Mouse (Mus musculus) neural tube, embryonic 14.5 days (tissue): ENCODE data around the gene Mitf. TPM values are rescaled to one million over a fixed set of nuclear protein-coding genes. Genes with fewer than 3 reads are reported as not detected.

Experiments
- ATAC-seq: fragments of 200-750 bp; cut with Nextera tagmentation; 2 replicates; pipeline ENCODE4 v1.8.0; 2017; ENCODE audit warnings: low read depth, mild to moderate bottlenecking, moderate TSS enrichment, moderate library complexity
- H3K27ac ChIP-seq: fragments of 300-500 bp; sonication (generic); 2 replicates; pipeline ENCODE4 v1.5.1; 2014; ENCODE audit warnings: low read depth, mild to moderate bottlenecking, control low read depth, low read length, moderate library complexity, mixed read lengths
- H3K27me3 ChIP-seq: fragments of 300-500 bp; sonication (generic); 2 replicates; pipeline ENCODE4 v1.6.1; 2014; ENCODE audit warnings: low read length; ENCODE audit not compliant: control insufficient read depth, insufficient read depth
- H3K36me3 ChIP-seq: fragments of 300-500 bp; sonication (generic); 2 replicates; pipeline ENCODE4 v1.6.1; 2014; ENCODE audit warnings: low read length, mixed read lengths; ENCODE audit not compliant: control insufficient read depth, insufficient read depth
- H3K4me1 ChIP-seq: fragments of 300-500 bp; sonication (generic); 2 replicates; pipeline ENCODE4 v1.6.1; 2014; ENCODE audit warnings: low read length; ENCODE audit not compliant: control insufficient read depth, insufficient read depth
- H3K4me2 ChIP-seq: fragments of 300-500 bp; sonication (generic); 2 replicates; pipeline ENCODE4 v1.6.1; 2014; ENCODE audit warnings: mild to moderate bottlenecking, low read depth, low read length, control low read depth
- H3K4me3 ChIP-seq: fragments of 300-500 bp; sonication (generic); 2 replicates; pipeline ENCODE4 v1.5.1; 2014; ENCODE audit warnings: low read depth, low read length, control low read depth, mixed read lengths
- H3K9ac ChIP-seq: fragments of 300-500 bp; sonication (generic); replicated peaks from 2 replicates; pipeline ENCODE4 v1.6.1; 2014; ENCODE audit warnings: low read depth, mild to moderate bottlenecking, control low read depth, low read length, mixed read lengths
- H3K9me3 ChIP-seq: fragments of 300-500 bp; sonication (generic); 2 replicates; pipeline ENCODE4 v1.6.1; 2016; ENCODE audit warnings: low read length; ENCODE audit not compliant: control insufficient read depth
- WGBS: fragments of 180-500 bp; shearing (Covaris S2); extraction: QIAGEN DNeasy Blood & Tissue Kit; methylation state at CpG from one replicate; pipeline ENCODE4 v1.1.7; 2014; 5-methylcytosine and 5-hydroxymethylcytosine counted together
- polyA plus RNA-seq: library from polyadenylated mRNA; unstranded; fragments of >200 nt; fragmentation: Nextera tagmentation; extraction: Ambion mirVana; gene quantifications from 2 replicates; pipeline ENCODE4 v1.2.1, GENCODE M21; 2014

Mitf gene
- polyA plus RNA-seq, 1 experiment from 2014 or later = 1.6 TPM

DNA sequence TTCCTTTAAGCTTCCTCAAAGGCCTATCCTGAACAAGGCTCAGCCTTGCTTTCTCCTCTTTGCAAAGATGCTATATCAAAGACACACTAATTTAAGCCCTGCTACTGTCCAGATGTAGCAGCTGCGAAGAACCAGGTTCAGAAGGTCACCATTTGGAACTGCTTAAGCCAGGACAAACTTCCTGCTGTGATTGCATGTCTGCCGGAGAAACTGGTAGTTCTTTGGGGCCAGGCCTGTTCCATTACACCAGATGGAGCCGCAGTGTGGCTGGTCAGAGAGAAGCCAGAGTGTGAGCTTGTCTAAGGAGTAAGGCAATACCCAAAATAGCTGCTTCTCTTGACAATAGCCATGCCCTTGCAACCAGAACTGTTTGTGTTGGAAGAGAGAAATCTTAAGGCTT is 75.1 kb downstream of the Mitf start:
- H3K4me1 ChIP-seq = no peaks in the 10 kb centered on the region
- H3K9ac ChIP-seq = no peak overlapping the region
- no peaks in the 10 kb centered on the region for H3K36me3 ChIP-seq
- H3K27me3 ChIP-seq = no peaks in the 10 kb centered on the region
- no peak for ATAC-seq
- no peaks in the 10 kb centered on the region for H3K9me3 ChIP-seq
- H3K27ac ChIP-seq = no peak overlapping the region
- no peak overlapping the region for H3K4me2 ChIP-seq
- no peak overlapping the region for H3K4me3 ChIP-seq
- WGBS = 40% methylated on average over 3 of the region's 3 CpGs

DNA sequence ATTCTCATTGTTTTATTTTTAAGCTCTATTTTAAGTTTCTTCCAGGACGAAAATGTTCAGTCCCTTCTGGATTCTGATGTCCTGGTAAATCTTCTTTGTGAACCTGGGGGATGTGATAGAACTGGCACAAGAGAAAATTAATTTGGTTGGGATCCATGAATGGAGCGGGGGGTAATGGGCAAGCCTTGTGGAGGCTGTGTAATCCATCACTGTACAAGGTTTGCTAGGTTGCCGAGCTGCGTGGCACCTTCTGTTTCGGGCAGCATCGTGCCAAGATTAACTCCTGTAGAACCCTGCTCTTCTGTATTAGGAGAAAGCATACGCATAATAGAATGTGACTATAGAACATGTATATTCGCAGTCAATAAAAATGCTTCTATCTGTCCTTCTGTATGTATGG is 76.1 kb downstream of the Mitf start:
- H3K36me3 ChIP-seq = no peaks in the 10 kb centered on the region
- no peaks in the 10 kb centered on the region for H3K4me1 ChIP-seq
- no peaks in the 10 kb centered on the region for H3K27me3 ChIP-seq
- WGBS = 58% methylated on average over 8 of the region's 8 CpGs
- H3K9me3 ChIP-seq = no peaks in the 10 kb centered on the region
- no peak overlapping the region for H3K9ac ChIP-seq
- H3K4me2 ChIP-seq = no peak overlapping the region
- H3K4me3 ChIP-seq = no peak overlapping the region
- H3K27ac ChIP-seq = no peak overlapping the region
- no peak for ATAC-seq

DNA sequence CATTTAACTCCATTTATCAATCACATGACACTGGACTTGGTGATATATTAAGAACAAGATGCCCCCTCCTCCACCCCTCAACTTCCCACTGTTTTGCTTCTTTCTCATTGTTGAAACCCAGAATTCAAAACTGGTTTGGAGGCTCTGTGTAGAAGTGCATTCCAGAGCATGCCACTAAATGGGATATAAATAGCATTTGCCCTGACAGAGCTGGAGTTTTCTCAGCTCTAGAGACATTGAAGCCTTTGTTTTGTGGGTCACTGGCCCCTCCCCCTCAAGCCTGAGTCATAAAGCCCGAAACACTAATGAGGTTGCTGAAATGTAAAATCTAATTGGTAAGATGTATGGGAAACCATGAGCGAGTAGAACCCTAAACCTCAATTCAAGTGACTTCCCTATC is 76.6 kb downstream of the Mitf start:
- Histone ChIP-seq H3K4me1 (no peaks in the 10 kb centered on the region), H3K27ac (no peak overlapping the region), H3K9me3 (no peaks in the 10 kb centered on the region), H3K4me2 (no peak overlapping the region), H3K36me3 (no peaks in the 10 kb centered on the region), H3K27me3 (no peaks in the 10 kb centered on the region), H3K9ac (no peak overlapping the region), H3K4me3 (no peak overlapping the region)
- WGBS = 16% methylated on average over 2 of the region's 2 CpGs
- peak; percentile 51; the same call in 1 of the 2 replicates for ATAC-seq

DNA sequence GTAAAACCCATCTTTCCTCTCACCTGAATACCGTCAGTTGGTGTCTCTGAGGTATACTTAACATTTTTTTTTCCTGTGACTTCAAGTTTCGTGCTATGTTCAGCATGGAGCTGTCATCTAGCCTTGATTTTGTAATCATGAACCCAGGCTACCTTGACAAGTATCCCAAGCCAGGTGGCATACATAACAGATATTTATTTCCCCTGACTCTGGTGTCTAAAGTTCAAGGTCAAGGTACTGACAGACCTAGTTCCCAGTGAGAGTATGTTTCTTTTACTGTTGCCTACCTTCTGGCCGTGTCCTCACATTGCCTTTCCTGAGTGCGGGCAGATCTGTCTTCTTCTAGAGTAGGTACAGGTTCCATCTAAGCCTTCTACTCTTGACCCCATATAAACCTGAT is 78.1 kb downstream of the Mitf start:
- 90% methylated on average over 4 of the region's 4 CpGs for WGBS
- H3K27ac ChIP-seq = no peak overlapping the region
- no peak overlapping the region for H3K9ac ChIP-seq
- H3K4me2 ChIP-seq = no peak overlapping the region
- ATAC-seq = no peak
- H3K4me3 ChIP-seq = no peak overlapping the region
- H3K27me3 ChIP-seq = no peaks in the 10 kb centered on the region
- H3K4me1 ChIP-seq = no peaks in the 10 kb centered on the region
- no peaks in the 10 kb centered on the region for H3K36me3 ChIP-seq
- H3K9me3 ChIP-seq = no peaks in the 10 kb centered on the region

DNA sequence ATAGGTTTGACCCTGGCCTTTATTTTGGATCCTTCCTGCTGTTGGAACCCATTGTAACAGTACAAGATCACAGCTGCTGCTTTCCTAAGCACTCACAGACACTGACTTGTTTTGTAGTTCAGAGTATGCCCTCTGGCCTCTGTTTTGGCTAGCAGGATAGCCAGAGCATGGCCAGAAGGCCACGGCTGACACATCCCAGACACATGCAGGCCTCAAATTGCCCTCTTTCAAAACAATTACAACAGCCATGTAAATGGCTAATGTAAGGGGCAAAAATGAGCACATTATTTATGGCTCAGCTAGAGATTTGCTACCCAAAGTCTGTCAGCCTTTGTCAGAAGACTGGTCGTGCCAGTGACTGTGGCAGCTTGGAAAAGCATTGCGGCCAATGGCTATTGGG is 78.8 kb downstream of the Mitf start:
- no peaks in the 10 kb centered on the region for H3K4me1 ChIP-seq
- 59% methylated on average over 3 of the region's 3 CpGs for WGBS
- H3K4me2 ChIP-seq = no peak overlapping the region
- H3K27ac ChIP-seq = no peak overlapping the region
- no peak overlapping the region for H3K4me3 ChIP-seq
- no peak overlapping the region for H3K9ac ChIP-seq
- H3K27me3 ChIP-seq = no peaks in the 10 kb centered on the region
- no peak for ATAC-seq
- H3K36me3 ChIP-seq = no peaks in the 10 kb centered on the region
- H3K9me3 ChIP-seq = no peaks in the 10 kb centered on the region

DNA sequence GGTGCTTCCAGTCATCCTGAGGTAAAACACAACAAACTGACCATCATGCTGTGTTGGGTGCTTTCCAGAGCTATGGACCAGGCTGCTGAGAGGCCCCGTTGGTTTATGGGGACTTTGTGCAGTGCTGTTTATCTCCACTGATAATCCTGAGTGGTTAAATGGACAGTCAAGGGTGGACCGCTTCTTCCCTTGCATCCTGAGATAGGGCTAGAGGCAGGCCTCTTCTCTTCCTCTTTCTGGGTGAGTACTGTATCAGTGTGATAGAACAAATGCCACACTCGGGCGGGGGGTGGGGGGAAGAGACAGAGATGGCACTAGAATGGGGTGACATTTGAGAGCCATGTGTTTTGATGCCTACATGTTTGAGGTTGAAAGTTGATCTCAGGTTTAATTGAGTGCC is 81.0 kb downstream of the Mitf start:
- no peaks in the 10 kb centered on the region for H3K36me3 ChIP-seq
- no peaks in the 10 kb centered on the region for H3K27me3 ChIP-seq
- H3K9me3 ChIP-seq = no peaks in the 10 kb centered on the region
- H3K27ac ChIP-seq = no peak overlapping the region
- no peak overlapping the region for H3K4me3 ChIP-seq
- 91% methylated on average over 4 of the region's 4 CpGs for WGBS
- H3K4me2 ChIP-seq = no peak overlapping the region
- no peaks in the 10 kb centered on the region for H3K4me1 ChIP-seq
- no peak overlapping the region for H3K9ac ChIP-seq
- no peak for ATAC-seq

DNA sequence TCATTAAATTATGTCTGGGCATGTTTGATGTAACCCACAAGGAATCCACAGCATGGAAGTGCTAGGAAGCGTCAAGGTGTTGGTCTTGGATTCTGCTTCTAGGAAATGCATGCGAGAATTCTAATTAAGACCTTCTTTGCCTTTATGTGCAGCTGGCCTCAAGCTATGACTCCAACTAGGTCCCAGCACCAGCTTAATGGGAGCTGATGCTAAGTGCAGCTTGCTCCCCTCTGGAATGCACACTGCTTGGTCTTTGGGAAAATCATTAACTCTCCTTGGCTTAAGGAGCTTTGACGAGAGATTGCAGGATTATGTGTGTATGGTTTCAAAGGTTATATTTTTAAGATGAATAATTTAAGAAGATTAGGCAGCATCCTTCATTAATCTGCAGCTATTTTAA is 81.7 kb downstream of the Mitf start:
- no peaks in the 10 kb centered on the region for H3K36me3 ChIP-seq

DNA sequence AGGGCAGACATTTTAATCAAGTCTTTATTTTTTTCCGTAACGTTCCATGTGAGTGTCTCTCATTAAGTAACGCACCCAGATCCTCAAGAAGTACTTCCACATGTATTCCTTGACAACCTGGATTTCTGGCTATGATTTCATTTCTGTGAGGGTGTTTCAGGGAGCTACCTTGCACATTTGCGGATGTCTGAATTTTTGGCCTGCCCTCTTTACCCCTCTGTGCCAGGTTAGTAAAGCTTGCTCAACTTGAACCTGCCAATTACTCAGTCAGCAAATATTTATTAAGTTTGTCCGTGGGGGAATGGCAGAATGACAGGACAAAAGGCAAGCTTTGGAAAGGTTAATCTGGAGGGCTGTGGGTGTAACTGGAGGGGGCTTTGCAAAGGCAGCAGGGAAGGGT is 86.7 kb downstream of the Mitf start:
- WGBS = 84% methylated on average over 5 of the region's 5 CpGs
- no peak overlapping the region for H3K4me2 ChIP-seq

More for the DNA sequence above, 81.7 kb downstream of the Mitf start:
- WGBS = 77% methylated on average over 3 of the region's 3 CpGs
- Histone ChIP-seq H3K27ac (no peak overlapping the region), H3K27me3 (no peaks in the 10 kb centered on the region), H3K9ac (no peak overlapping the region), H3K4me2 (no peak overlapping the region), H3K4me3 (no peak overlapping the region), H3K4me1 (no peaks in the 10 kb centered on the region), H3K9me3 (no peaks in the 10 kb centered on the region)
- ATAC-seq = no peak

DNA sequence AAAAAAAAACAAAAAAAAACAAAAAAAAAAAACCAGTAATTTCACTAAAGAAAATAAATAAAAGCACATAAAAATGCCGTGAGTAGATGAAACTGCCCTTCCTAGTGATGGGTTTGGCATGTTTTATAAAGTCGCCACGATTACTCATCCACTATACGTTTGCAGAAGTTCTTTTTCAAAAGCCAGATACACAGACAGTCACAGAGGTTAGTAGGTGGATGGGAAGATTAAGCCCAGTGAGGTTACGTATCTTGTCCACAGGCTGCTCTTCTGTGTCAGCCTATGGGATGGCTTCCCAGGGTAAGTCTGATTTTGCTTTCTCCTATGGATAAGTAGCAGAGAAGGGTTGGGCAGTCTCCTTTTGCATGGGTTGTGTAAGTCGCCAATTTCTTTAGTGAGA is 90.3 kb downstream of the Mitf start:
- no peak overlapping the region for H3K27ac ChIP-seq
- no peak overlapping the region for H3K4me2 ChIP-seq
- H3K36me3 ChIP-seq = no peaks in the 10 kb centered on the region
- no peaks in the 10 kb centered on the region for H3K27me3 ChIP-seq
- no peaks in the 10 kb centered on the region for H3K4me1 ChIP-seq
- ATAC-seq = no peak
- 89% methylated on average over 6 of the region's 6 CpGs for WGBS
- no peaks in the 10 kb centered on the region for H3K9me3 ChIP-seq
- no peak overlapping the region for H3K4me3 ChIP-seq
- no peak overlapping the region for H3K9ac ChIP-seq

More for the DNA sequence above, 86.7 kb downstream of the Mitf start:
- no peaks in the 10 kb centered on the region for H3K4me1 ChIP-seq
- ATAC-seq = no peak
- no peaks in the 10 kb centered on the region for H3K36me3 ChIP-seq
- no peaks in the 10 kb centered on the region for H3K9me3 ChIP-seq
- no peak overlapping the region for H3K27ac ChIP-seq
- no peaks in the 10 kb centered on the region for H3K27me3 ChIP-seq
- no peak overlapping the region for H3K4me3 ChIP-seq
- H3K9ac ChIP-seq = no peak overlapping the region

DNA sequence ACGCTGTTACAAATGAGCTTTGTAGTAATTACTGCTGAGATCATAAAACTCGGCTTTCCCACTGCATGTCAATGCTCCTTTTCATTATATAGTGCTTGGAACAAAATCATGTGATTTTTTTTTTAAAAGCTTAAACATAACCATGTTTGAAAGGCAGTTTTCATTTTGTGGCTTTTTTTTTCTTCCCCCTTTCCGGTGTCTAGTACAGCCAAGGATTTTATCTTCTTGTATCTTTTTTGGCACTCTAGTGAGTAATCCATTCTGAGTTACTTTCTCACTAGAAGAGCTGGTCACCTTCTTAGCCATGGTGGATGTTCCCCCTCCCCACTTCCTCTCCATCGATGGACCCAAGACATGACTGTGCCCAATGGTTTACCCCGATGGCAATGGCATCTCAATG is 91.2 kb downstream of the Mitf start:
- Histone ChIP-seq H3K4me3 (no peak overlapping the region), H3K36me3 (no peaks in the 10 kb centered on the region), H3K9ac (no peak overlapping the region), H3K27ac (no peak overlapping the region), H3K27me3 (no peaks in the 10 kb centered on the region), H3K9me3 (no peaks in the 10 kb centered on the region), H3K4me2 (no peak overlapping the region), H3K4me1 (no peaks in the 10 kb centered on the region)
- 66% methylated on average over 5 of the region's 5 CpGs for WGBS
- no peak for ATAC-seq
